Mouse (Mus musculus) skeletal muscle tissue, postnatal 0 days (tissue): ENCODE measurements around the gene Cep72. TPM values are rescaled to one million over a fixed set of nuclear protein-coding genes. Genes with fewer than 3 reads are reported as not detected.

Experiments
- polyA plus RNA-seq: library from polyadenylated mRNA; unstranded; fragments of >200 nt; fragmentation: Nextera tagmentation; extraction: Ambion mirVana; gene quantifications from 2 replicates; pipeline ENCODE4 v1.2.1, GENCODE M21; 2015

Gene Cep72
- 3.0 TPM in 2 replicates for polyA plus RNA-seq

GRCm38 (mm10) chr13:74061613-74062377 lies at the start of gene Cep72:
TSS of gene Cep72 (minus strand) at chr13:74062299.

GRCm38 (mm10) chr13:74008948-74009718 lies 53.0 kb downstream of the Cep72 start, which contains the start of gene Tppp:
TSS of gene Tppp (plus strand) at chr13:74009407.

Other genes with a start within 250 kb of the Cep72 start
- gene Nkd2, start 214.7 kb downstream of the Cep72 start, polyA plus RNA-seq = 1.6 and 1.7 TPM in 2 replicates
- 6.0 and 7.8 TPM in 2 replicates for gene Trip13, start 124.5 kb downstream of the Cep72 start, polyA plus RNA-seq
- gene Brd9, start 124.5 kb downstream of the Cep72 start, polyA plus RNA-seq = 19.8 and 20.0 TPM in 2 replicates
- gene Zdhhc11, start 98.4 kb downstream of the Cep72 start, polyA plus RNA-seq = not detected in 2 replicates
- 5.8 and 6.2 TPM in 2 replicates for gene Tppp, start 52.9 kb downstream of the Cep72 start, polyA plus RNA-seq
- 0.17 TPM in 1 of 2 replicates, not detected in the other for gene Slc9a3, start 59.2 kb upstream of the Cep72 start, polyA plus RNA-seq
- gene Exoc3, start 146.4 kb upstream of the Cep72 start, polyA plus RNA-seq = 32.1 and 35.4 TPM in 2 replicates
- gene Ahrr, start 230.0 kb upstream of the Cep72 start, polyA plus RNA-seq = 0.23 and 0.37 TPM in 2 replicates